Mouse (Mus musculus) frontal cortex, adult 2 months (tissue): ENCODE measurements at regions not wholly inside any gene's neighbourhood (a gene's known extent, or its start where the extent isn't known, plus 50 kb on each side); places are given as distances from the start of the nearest gene placed in this dataset.

Experiments
- DNase-seq, 2 experiments: peaks; one replicate each; pipeline ENCODE4 v3.0.0; 2022; ENCODE audit warnings: low spot score in 1 of 2; ENCODE audit errors: extremely low spot score in 1 of 2

GRCm38 (mm10) chr3:50554150-50554549 is 110.7 kb upstream of the Slc7a11 start:
- no peak for DNase-seq

- DNase-seq = no peak
Observed at GRCm38 (mm10) chr3:50548568-50548967, 105.2 kb upstream of the Slc7a11 start.

GRCm38 (mm10) chr3:50530654-50531053 is 87.2 kb upstream of the Slc7a11 start:
- DNase-seq = no peak

GRCm38 (mm10) chr3:50524006-50524405 is 80.6 kb upstream of the Slc7a11 start:
- no peak for DNase-seq

- no peak for DNase-seq
Observed at GRCm38 (mm10) chr3:50507211-50507610, 63.8 kb upstream of the Slc7a11 start.
